Mouse (Mus musculus) small intestine, adult 2 months (tissue): ENCODE measurements around the gene Iqschfp. TPM values are rescaled to one million over a fixed set of nuclear protein-coding genes. Genes with fewer than 3 reads are reported as not detected.

ENCODE experiments used
- H3K27ac ChIP-seq: fragments of 200-500 bp; 2 replicates; pipeline ENCODE4 v1.5.1; 2012; ENCODE audit warnings: low read depth, low read length, control low read depth, inconsistent platforms; ENCODE audit not compliant: insufficient read depth
- H3K27me3 ChIP-seq: fragments of 200-500 bp; 2 replicates; pipeline ENCODE4 v1.6.1; 2012; ENCODE audit warnings: mild to moderate bottlenecking, moderate library complexity, low read length, inconsistent platforms; ENCODE audit not compliant: control insufficient read depth, insufficient read depth
- H3K36me3 ChIP-seq: fragments of 200-500 bp; 2 replicates; pipeline ENCODE4 v1.6.1; 2012; ENCODE audit warnings: mild to moderate bottlenecking, low read length, control low read depth, inconsistent platforms; ENCODE audit not compliant: control insufficient read depth, insufficient read depth
- H3K4me1 ChIP-seq: fragments of 200-500 bp; 2 replicates; pipeline ENCODE4 v1.6.1; 2012; ENCODE audit warnings: low read length, inconsistent platforms, mixed read lengths; ENCODE audit not compliant: control insufficient read depth, insufficient read depth, insufficient read length
- H3K4me3 ChIP-seq: fragments of 200-500 bp; 2 replicates; pipeline ENCODE4 v1.5.1; 2012; ENCODE audit warnings: low read depth, mild to moderate bottlenecking, control low read depth, inconsistent platforms, low read length, moderate library complexity
- CTCF ChIP-seq: fragments of 200-500 bp; IDR thresholded peaks from 2 replicates; pipeline ENCODE4 v1.5.1; 2012; ENCODE audit warnings: low read depth, mild to moderate bottlenecking, control low read depth, inconsistent platforms, low read length, moderate library complexity, mixed read lengths; ENCODE audit not compliant: insufficient replicate concordance, insufficient read length; ENCODE audit errors: extremely low read depth
- POLR2A ChIP-seq: fragments of 200-500 bp; IDR thresholded peaks from 2 replicates; pipeline ENCODE4 v1.6.1; 2012; ENCODE audit warnings: low read depth, mild to moderate bottlenecking, control low read depth, inconsistent platforms, low read length, moderate library complexity
- WGBS: fragments of 180-500 bp; shearing (Covaris S2); methylation state at CpG from one replicate; pipeline ENCODE4 v1.1.7; 2018; 5-methylcytosine and 5-hydroxymethylcytosine counted together
- polyA plus RNA-seq: library from polyadenylated mRNA; depleted of rRNA; stranded (reverse); fragments of >200 nt; gene quantifications from 2 replicates; pipeline ENCODE4 v1.2.3, GENCODE M21; 2012

The Iqschfp gene
- polyA plus RNA-seq, 1 experiment = not detected

DNA sequence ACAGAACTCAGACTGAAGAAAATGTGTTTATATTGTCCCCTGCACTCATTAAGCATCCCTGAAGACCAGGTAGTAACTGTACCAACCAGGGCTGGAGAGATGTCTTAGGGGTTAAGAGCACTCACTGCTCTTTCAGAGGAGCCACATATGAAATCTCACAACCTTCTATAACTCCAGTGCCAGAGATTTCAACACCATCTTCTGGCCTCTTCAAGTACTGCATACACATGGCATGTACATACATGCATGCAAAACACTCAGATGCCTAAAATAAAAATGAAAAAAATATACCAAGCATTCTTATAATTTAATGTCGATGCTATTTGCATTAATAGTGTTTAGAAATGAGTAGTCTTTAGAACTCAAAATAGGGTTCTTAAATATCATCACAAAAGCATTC lies 88.0 kb downstream of the Iqschfp start:
- H3K36me3 ChIP-seq = no peaks in the 10 kb centered on the region
- no peaks in the 10 kb centered on the region for H3K4me1 ChIP-seq
- no peaks in the 10 kb centered on the region for H3K27me3 ChIP-seq
- H3K27ac ChIP-seq = no peak overlapping the region
- H3K4me3 ChIP-seq = no peak overlapping the region
- WGBS = 70% methylated on average over 1 of the region's 1 CpGs
- no peak for TF ChIP-seq POLR2A
- TF ChIP-seq CTCF = no peak

DNA sequence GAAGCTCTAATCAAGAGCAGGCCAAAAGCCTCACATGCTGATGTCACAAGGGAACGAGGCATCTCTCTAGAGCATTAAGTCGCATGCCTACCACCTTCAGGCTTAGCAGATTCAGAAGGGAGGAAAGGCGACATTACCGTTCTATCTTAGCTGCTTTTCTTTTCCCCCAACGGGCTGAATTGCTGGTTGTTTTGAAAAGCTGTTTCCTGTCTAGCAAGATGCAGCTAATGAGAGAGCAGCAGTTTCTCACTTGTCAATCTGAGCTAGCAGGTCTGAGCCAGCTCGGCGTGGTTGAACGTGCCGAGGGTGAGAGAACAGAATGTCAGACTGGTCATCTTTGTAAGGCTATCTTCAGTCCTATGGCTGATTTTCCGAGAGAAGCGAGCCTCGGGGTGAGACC lies 91.3 kb downstream of the Iqschfp start:
- Histone ChIP-seq H3K4me3 (no peak overlapping the region), H3K4me1 (no peaks in the 10 kb centered on the region), H3K27ac (no peak overlapping the region), H3K36me3 (no peaks in the 10 kb centered on the region), H3K27me3 (no peaks in the 10 kb centered on the region)
- 63% methylated on average over 12 of the region's 12 CpGs for WGBS
- TF ChIP-seq POLR2A = no peak
- no peak for TF ChIP-seq CTCF

DNA sequence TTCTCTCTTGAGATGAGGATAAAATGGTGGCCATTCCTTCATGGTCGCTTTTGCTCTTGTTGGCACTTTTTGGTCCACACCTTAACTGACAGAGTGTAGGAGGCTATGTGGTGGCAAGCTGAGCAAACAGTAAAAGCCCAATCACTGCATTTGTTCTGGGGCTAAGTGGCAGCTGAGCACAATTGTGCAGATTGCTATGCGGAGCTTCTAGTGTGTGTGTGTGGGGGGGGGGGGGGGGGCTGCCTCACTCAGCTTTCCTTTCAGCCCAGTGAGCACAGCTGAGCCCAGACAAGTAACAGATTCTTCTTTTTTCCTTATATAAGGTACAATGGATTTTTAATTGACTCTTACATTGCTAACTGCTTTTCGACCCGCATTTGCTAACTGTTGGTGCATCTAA lies 110.4 kb downstream of the Iqschfp start:
- H3K4me1 ChIP-seq = no peaks in the 10 kb centered on the region
- no peaks in the 10 kb centered on the region for H3K27me3 ChIP-seq
- no peaks in the 10 kb centered on the region for H3K36me3 ChIP-seq
- no peak overlapping the region for H3K4me3 ChIP-seq
- 82% methylated on average over 4 of the region's 4 CpGs for WGBS
- no peak overlapping the region for H3K27ac ChIP-seq
- TF ChIP-seq CTCF (no peak), POLR2A (no peak)

DNA sequence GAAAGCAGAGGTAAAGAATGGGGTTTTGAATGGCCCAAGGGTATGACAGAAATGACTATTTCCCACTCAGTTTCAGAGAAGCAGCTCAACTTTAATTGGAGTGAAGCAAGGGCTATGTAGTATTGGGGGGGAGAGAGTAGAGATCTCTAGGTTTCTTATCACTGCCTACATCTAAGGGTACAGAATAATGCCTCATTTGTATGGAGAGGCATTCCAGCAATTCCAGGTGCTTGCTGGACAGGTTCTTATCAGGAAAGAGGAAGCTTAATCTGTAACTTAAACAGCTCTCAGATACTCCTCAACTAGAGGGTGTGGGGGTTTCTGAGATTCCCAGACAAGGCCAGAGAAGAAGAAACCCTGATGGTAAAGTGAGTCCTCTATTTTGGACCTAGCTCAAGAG lies 120.3 kb downstream of the Iqschfp start:
- TF ChIP-seq CTCF = no peak
- TF ChIP-seq POLR2A = no peak
- H3K27me3 ChIP-seq = no peaks in the 10 kb centered on the region
- H3K36me3 ChIP-seq = no peaks in the 10 kb centered on the region
- H3K27ac ChIP-seq = no peak overlapping the region
- no peaks in the 10 kb centered on the region for H3K4me1 ChIP-seq
- H3K4me3 ChIP-seq = no peak overlapping the region

DNA sequence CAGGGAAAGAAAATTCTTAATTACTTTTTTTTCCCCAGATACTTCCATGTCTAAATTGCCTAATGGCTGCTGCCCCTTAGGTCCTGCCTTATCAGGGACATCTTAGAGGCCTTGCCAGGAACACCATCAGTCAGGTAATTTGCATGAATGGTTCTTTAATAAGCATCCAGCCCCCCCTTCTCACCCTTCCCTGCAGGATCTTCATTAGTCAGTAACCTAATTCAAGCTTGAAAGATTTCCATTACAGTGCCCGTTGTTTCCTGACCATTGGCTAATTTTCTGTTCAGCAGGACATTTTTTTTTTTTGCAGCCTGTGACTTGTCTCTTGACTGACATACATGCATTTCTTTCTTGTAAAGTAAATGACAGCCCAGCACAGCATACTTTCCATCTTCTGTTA lies 123.8 kb downstream of the Iqschfp start:
- H3K36me3 ChIP-seq = no peaks in the 10 kb centered on the region
- no peak overlapping the region for H3K4me3 ChIP-seq
- no peaks in the 10 kb centered on the region for H3K4me1 ChIP-seq
- TF ChIP-seq POLR2A (no peak), CTCF (no peak)
- no peak overlapping the region for H3K27ac ChIP-seq
- no peaks in the 10 kb centered on the region for H3K27me3 ChIP-seq
- WGBS = 76% methylated on average over 1 of the region's 1 CpGs

DNA sequence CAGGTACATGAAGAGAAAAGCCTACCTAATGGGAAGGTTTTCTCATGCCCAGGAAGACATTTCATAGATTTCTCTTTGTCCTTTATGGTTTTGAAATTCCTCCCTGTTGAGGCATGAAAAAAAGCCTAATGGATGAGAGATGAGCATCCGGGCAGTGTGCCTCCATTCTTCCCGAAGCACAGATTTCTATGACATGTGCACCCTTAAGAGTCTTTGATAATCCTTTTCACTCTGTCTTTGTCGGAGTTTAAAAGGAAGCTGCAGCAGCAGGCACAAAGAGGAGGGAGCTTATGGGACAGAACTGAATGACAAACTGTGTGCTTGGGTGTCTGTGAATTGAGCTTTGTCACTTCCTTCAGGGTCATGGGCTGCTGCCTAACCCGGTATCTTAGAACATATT lies 127.4 kb downstream of the Iqschfp start:
- no peak overlapping the region for H3K27ac ChIP-seq
- no peaks in the 10 kb centered on the region for H3K27me3 ChIP-seq
- 75% methylated on average over 4 of the region's 4 CpGs for WGBS
- no peaks in the 10 kb centered on the region for H3K4me1 ChIP-seq
- no peak overlapping the region for H3K4me3 ChIP-seq
- TF ChIP-seq CTCF (no peak), POLR2A (no peak)
- no peaks in the 10 kb centered on the region for H3K36me3 ChIP-seq

DNA sequence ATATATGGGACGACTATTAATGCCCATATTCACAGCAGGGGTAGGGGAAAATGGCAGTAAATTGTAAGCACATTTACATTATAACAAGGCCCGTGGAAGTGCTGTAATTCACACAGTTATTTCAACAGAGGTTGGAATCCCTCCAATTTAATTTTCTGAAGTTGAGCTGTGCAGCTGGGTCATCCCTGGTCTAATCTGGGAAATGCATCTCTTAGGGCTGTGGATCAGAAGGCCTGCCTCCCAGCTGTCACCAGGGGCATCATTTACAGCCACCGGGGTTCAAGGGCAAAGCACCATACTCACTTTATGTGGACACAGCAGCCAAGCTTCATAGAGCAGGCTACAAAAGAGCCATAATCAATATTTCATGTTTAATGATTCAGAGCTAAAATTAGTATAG lies 144.1 kb downstream of the Iqschfp start:
- Histone ChIP-seq H3K27ac (no peak overlapping the region), H3K4me1 (no peaks in the 10 kb centered on the region), H3K36me3 (no peaks in the 10 kb centered on the region), H3K4me3 (no peak overlapping the region), H3K27me3 (no peaks in the 10 kb centered on the region)
- TF ChIP-seq POLR2A = no peak
- TF ChIP-seq CTCF = no peak
- WGBS = 44% methylated on average over 3 of the region's 3 CpGs

DNA sequence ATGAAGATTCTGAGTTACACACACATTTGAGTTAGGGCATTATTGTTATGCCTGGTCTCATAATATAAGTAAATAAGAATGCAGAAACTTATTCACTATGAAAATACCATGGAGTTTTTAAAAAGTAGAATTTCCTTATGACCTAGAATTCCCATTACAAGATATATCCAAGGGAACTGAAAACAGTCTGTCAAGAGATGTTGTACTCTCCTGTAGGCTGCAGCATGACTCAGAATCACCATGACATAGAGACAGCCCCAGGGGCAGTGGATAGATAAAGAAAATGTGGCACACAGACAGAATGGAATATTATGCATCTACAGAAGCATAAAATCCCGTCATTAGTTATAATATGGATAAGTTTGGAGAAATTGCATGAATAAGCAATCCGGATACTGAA lies 150.9 kb downstream of the Iqschfp start:
- Histone ChIP-seq H3K27me3 (no peaks in the 10 kb centered on the region), H3K4me3 (no peak overlapping the region), H3K4me1 (no peaks in the 10 kb centered on the region), H3K27ac (no peak overlapping the region), H3K36me3 (no peaks in the 10 kb centered on the region)
- WGBS = 87% methylated on average over 2 of the region's 2 CpGs
- TF ChIP-seq CTCF (no peak), POLR2A (no peak)
